Mouse (Mus musculus) spleen, postnatal 10 days (tissue): ENCODE measurements around the gene Lancl1.

Experiments used
- DNase-seq, 2 experiments: peaks; one replicate each; pipeline ENCODE4 v3.0.0; 2021 to 2022; ENCODE audit warnings: low spot score in 2 of 2

The Lancl1 gene

DNA sequence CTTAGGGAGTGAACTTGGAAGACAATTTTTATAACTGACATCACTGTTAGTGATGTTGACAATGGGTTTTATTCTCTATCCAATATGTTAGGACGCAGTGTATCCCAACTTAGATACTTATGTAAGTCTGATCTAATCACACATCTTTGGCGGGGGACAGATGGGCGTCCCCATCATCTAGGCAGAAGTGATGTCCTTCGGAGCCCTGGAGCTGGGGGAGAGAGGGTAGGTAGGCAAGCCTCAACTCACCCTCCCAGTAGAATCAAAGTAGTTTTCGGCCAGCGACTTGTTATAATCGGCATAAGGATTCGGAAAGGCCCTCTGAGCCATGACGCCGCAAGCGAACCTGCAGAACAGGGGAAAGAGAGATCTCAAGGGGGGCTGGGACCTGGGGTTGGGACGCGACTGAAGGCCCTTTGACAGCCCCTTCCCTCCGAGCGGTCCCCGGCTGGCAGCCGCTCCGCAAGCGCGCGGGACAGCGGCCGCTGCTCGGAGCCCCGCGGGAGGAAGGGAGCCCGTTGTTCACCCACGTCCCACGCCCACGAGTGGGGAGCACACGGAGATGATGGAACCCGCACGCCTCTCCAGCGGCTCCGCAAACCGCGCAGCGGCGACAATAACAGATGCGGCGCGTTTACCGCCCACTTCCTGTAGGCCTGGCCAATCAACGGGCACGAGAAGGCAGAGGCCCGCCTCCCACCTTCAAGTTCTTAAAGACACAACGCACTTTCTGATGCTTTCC lies at the start of gene Lancl1:
TSS of gene Lancl1 (minus strand) at position 627 of the 742 bp plus-strand sequence.
- DNase-seq = peak; percentile 77 to 92

DNA sequence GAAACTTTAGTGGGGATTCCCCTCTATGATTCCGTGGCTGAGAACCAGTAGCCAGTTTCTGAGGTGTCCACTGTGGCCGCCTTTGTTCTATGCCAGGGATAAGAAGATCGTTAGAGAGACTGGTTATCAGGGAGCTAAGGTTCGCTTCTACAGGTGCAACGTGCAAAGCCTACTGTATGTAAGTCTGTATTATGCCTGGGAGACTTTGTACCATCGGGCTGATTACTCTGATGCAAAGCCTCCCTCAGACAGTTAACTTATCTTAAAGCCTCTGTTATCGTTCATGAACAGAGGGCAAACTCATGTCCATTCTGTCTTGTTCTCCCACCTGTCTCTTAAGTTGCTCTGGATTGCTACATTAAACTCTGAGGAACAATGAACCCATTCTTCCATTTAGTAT lies 40.5 kb upstream of the Lancl1 start:
- DNase-seq = no peak

DNA sequence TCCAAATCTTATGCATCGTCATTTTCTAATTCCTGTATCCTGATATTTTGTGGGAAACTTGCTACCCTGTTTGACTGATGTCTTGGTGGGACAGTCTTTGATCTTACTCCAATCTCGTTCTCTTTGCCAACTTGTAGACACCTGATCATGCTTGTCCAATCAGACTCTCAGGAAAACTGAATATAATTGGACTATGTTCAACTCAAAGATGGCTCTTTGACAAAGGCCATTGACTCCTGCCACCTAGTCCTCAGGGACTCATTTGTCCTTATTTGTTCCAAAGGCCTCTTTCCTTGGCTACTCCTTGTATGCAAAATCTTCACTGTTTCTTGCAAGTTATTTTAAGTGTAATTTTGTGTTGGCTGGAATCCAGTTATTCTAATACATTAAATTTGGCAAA lies 40.0 kb upstream of the Lancl1 start:
- no peak for DNase-seq

DNA sequence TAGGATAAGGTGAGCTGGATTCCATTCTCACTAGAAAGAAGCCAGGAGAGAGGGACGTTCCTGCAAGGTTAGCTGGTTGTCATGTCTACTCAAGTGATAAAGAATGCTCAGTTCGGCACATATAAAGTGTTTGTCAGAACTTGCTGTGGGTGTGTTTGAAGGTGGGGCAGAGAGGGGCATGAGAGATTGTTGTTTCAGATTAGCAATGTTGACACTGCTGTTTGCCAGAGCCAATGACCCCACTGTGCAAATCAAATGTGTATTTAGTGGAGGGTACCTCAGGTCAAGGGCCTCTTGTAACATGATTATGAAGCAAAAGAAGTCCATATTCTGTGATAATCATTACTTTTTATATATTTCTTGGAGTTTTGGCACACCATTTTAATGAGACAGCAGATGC lies 39.1 kb upstream of the Lancl1 start:
- no peak for DNase-seq

DNA sequence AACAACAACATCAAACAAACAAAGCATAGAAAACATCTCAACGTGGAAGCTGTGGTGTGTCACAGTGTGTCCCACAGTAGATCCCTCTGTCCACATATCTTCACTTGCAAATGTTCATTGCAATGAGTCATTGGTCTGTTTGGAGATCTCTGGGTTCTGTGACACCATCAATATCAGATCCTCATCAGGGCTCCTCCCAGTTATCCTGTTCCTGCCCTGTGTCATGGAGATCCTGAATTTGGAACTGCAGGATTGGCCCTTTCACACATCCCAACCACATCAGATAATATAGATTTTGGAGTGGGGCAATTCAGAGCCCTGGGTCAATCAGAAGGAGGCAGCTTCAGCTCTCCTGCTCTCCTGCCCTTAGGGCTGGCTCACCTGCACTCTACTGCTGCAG lies 28.9 kb upstream of the Lancl1 start:
- no peak for DNase-seq

DNA sequence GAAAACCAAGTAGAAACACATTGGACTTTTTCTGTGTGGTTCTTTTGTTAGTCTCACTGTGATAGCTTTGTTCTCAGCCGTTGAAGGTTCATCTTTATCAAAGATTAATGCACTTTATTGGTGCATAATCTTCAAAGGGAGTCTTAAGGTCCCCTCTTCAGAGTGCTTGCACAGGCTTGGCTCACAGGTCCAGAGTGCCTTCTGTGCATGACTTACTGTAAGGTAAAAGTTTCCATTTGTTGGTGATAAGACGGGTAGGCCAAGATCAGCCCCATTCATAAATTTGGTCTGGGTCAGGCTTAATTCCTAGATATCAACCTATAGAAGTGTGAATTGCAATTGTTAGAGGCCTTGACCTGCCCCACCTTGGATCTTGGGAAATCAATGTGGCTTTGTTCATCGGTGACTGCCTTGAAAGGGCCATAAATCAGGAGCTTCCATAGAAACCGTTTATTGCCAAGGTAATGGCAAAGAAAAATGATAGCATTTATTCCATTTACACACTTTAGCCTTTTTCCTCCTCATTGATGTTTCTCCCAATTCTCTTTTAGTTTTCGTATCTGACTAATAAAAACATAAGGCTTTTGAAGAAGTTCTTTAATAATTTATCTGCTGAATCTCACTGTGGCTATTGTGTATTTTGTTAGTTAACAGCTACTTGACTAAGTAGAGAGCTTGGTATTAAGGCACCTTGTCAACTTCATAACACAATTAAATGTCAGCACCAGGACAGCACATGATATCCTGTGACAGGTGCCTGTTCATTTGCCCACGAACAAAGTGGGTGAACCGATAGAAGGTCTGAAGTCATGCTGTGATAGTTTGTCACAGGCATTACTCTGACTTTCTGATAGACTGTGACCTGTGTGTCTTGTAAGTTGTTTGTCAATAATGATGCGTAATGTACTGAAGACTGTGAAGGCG lies 26.9 kb upstream of the Lancl1 start:
- DNase-seq = no peak

DNA sequence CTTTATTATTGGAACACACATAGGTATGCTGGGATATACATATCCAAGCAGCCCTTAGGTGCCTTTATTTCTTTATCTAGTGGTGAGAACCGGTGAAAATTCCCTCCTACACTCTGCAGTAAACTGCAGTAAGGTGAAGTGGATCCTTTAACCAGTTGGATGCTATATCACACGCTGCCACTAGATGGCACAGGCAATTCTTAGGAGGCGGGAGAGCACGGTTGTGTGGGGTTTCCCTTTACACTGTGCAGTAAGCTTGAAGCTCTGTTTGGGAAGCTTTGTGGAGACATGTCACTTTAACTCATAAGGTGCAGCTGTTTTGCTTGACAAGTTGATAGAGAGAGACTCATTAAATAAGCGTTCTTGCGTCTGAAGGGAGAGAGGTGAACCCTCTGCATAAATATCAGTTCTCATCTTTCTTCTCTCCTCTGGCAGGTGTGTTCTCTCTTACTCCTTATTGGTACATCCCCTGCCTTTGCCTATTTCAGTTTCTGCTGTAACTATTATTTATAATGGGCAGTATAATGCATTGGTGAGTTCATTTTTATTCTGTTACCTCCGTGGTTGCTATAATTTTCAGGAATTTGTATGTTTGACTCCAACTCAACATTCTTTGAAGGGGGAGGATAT lies 22.9 kb upstream of the Lancl1 start:
- peak; percentile 14 to 64 for DNase-seq

DNA sequence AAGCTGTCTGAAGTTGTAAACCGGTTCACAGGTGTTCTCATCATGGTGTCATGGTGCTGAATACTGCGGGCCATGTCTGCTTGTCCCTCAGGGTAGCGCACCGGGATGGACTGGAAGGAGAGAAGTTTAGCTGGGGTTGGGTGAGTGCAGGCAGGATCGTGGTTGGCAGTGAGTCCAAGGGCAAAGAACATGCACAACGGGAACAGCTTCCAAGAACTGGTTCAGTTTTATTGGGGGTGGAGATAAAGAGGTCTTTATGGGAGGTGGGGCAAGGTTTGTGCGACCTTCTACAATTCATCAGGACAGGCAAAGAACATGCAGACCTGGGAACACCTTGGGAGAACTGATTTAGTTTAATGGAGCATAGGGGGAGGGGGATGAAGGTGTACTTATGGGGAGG lies 17.1 kb upstream of the Lancl1 start:
- no peak for DNase-seq

DNA sequence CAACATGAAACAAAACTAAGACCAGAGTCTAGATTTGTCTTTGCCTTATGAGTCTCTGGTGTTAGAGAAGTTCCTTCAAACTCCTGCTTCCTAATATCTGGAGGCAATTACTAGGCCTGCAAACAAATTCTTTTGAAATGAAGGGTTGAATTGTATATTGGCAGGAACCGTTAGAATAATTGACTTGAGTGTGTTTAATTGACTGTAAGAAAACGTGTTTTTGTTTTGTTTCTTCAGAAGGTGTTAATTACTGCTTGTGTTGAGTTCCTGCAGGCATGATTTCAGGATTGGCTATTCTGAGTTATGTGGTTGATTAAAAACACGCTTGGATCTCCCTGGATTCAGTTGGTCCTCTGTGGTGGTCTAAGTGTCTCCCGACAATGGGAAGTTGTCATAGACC lies 14.0 kb upstream of the Lancl1 start:
- DNase-seq = no peak

DNA sequence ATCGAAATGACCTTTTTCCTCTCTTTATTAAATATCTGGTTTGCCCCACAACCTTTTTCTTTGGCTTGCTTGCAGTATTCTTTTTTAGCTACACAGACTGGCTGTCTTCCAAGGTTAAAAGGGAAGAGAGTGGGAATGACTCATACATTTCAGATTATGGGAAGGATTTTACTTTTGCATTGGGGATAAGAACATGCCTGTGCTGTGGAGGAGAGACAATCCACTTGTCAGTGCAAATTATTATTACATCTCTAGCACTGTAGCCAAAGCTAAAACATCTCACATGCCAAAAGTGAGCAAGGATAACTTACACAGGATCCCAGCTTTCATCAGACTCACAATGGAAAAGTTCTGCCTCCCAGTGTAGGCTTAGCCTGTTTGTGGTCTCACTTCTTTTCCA lies 10.9 kb upstream of the Lancl1 start:
- DNase-seq = no peak

DNA sequence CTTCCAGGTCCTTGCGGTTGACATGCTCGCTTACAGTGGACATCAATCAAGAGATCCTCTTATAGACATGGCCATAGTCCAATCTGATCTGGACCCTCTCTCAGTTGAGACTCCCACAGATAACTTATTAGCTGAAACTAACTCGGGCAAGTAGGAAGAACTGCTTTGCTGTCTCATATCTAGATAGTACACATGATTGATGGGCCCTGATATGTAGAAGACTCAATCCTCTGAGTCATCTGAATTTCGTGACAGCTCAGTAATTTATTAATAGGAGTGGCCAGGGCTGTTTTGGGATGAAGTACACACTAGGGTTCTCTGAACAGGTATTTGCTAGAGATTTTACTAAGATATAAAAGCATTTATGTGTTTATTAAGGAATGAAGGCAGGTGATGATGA lies 10.0 kb upstream of the Lancl1 start:
- DNase-seq = no peak

DNA sequence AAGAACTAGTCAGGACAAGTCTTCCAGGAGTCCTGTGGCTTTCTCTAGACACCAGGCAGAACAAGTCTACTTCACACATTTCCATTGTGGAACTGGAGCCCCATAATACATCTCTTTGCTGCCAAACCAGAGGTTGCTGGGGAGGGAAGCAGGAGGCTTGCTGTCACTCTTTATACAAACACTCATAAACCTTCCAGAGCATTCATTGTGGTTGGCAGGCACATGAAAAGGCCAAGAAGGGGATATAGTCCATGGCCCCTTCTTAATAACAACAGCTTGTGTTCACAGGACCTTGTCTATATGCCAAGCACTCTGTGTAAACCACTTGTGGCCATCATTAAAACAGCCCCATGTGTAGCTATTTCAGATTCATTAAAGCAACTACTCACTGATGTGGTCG lies 6.4 kb upstream of the Lancl1 start:
- no peak for DNase-seq

DNA sequence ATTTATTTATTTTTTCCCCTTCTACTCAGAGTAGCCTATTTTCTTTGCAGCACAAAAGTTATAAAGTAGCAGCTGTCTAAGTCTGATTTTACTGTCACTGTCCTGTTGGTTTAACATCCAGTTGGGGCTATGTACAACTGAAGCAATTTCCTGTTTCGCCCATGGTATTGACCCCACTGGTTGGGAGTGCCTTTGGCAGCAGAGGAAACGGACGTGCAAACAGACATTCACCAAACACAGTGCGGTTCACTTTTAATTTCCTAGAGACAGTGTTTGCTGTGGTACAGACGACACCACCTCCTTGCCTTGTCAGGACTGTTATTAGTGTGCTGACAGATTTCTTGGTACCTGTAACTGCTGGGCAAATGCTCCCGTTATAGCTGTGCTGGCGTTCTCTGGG lies 3.9 kb upstream of the Lancl1 start:
- no peak for DNase-seq

DNA sequence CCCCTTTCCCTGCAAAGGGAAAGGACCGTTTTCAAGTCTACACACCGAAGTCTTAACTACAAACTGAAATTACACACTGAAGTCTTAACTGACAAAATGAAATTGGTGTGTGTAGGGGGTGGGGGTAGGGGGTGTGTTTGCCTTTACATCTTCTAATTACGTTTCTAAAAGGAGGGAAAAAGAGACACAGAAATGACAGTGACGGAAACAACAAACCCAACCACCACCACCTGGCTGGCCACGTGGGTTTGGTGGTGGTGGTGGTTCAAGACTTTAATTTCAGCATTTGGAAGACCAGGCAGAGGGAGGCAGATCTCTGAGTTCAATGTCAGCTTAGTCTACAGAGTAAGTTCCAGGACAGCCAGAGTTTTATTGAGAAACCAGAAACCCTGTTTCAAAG lies 411 bp upstream of the Lancl1 start:
- no peak for DNase-seq

DNA sequence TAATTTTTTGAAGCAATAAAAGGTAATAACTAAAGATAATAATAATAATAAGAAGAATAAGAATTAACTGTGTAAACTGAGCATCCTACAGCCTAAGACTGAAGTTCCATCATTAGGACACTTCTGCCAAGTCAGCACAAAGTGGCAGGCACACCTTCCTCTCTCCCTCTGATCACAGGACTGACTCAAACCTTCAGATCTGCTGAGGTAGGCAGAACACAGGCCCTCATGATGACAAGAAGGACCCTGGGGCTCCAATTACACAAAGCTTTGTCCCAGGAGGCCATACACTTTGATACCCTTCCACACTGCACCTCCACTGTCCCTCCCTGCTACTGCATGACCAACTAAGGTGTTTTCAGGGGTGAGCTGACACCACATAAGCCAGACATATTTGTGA lies 1.5 kb downstream of the Lancl1 start:
- no peak for DNase-seq

DNA sequence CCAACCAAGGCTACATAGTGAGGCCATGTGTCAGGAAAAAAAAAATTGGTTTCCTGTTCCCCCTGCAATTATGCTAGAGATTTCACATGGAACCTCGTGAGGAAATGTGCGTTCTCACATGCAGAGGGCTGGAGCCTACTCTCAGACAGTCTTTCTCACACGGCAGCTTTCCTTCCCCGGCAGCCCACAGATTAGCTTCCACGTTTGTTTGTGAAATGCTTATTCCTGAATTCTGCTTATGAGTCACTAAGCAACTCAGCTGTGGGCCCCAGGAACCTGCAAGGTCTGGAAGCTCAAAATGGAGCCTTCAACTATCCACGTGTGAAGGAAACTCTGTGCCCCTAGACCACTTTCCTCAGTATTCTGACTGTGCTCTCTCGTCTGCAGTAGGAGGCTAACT lies 5.4 kb downstream of the Lancl1 start:
- no peak for DNase-seq

DNA sequence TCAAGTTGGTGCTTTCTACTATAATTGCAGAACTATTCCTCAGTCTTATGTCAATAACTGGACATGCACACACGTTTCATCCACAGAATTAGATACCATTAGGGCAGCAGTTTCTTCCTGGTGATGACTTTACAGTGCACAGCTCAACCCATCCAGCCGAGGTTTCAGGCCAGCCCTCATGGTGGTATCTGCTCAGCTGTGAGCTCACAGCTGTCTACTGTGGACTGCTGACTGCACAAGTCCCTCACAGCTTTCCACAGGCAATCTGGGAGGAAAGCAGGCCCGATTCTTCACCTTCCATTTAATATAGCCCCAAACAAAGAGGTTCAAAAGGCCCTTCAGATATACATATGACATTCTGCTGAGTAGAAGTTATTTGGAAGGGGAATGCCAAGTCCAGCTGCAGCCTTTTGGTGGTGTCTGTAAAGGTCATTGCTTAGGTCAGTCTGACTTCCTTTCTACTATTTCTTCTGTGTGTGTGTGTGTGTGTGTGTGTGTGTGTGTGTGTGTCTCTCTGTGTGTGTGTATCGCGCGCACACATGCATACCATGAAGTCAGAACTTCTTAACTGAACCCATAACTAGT lies 11.7 kb downstream of the Lancl1 start:
- no peak for DNase-seq

DNA sequence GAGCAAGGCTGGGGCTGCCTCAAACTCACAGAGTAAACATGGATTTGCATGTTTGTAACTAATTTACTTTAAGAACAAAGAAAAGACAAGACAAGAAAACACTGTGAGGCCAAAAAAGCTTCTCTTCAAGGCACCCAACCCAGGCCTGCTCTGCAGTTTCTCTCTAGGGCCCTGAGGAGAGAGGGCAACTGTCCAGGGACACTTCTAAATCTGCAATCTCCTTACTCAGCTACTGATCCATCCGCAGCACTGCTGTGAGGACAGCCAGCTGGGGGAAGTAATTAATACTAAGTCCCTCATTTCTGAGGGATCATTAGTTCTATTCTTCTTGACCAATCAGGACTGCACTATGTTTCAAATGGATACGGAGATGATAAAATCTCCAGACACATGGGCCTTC lies 12.5 kb downstream of the Lancl1 start:
- DNase-seq = no peak

DNA sequence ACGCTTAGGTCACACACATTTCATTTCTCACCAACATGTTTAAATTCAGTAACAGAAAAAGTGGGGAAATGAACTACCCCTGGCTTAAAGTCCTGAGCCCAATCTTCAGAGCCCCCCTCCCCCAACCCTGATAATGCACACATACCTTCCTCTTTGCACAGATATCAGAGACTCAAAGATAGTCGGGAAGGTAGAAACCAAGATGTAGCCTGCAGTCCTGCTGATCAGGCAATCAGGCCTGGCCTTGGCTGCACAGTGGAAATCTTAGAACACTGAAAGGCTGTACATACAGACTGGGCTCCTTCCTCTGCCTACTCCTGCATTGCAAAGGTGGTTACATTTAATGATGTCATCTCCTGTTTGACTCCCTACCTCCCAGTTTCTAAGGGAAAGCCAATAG lies 15.9 kb downstream of the Lancl1 start:
- no peak for DNase-seq

DNA sequence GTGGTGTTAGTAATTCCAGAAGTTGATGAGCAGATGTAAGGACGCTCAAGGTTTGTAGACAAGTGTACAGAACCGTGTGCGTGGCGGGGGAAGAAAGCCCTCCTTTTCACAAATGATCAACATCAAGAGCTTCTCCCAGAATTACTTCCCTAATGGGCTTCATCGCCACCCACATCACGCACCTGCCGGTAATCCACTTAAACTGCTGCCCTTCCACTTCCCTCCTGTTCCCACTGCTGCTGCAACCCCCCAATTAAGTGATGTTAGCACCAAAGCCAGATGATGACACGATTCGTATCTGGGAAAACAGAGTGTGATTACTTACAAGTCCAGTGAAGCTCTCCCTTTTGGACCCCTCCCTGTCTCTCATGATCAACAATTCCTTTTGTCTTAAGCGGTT lies 16.6 kb downstream of the Lancl1 start:
- DNase-seq = no peak

DNA sequence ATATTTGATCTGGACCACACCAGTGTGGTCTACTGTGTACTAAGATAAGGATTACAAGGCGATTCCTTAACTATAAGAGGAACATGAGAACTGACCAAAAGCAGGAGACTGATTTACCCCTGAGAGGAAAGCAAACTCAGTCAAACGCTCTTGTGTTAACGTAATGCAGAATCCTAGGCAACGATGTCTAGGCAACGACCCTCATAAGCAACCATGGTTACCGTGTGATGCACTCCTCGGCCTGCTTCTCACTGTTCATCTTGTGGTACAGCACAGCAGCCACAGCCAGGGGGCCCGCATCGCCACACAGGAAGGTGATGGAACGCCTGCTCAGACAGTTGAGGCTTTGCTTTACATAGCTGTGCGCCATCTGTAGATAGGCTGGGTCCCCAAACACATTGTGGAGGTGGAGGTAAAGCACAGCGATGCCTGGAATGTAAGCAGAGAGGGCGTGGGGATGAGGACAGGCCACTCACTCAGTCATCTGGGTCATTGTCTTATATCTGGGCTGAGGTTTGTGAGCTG lies 18.0 kb downstream of the Lancl1 start:
- no peak for DNase-seq
